Mouse (Mus musculus) thymus, adult 2 months (tissue): Measurements from ENCODE around the gene Nudt9.

Experiments used
- CTCF ChIP-seq: fragments of 200-500 bp; IDR thresholded peaks from 2 replicates; pipeline ENCODE4 v1.5.1; 2012; ENCODE audit warnings: mild to moderate bottlenecking, control low read depth, low read length, moderate library complexity, borderline replicate concordance; ENCODE audit not compliant: control insufficient read depth, poor library complexity, insufficient read depth; ENCODE audit errors: extremely low read depth
- POLR2A ChIP-seq: fragments of 200-500 bp; IDR thresholded peaks from 2 replicates; pipeline ENCODE4 v1.6.1; 2012; ENCODE audit warnings: mild to moderate bottlenecking, low read length, control low read depth, moderate library complexity; ENCODE audit not compliant: control insufficient read depth, poor library complexity, insufficient read depth; ENCODE audit errors: extremely low read depth

DNA sequence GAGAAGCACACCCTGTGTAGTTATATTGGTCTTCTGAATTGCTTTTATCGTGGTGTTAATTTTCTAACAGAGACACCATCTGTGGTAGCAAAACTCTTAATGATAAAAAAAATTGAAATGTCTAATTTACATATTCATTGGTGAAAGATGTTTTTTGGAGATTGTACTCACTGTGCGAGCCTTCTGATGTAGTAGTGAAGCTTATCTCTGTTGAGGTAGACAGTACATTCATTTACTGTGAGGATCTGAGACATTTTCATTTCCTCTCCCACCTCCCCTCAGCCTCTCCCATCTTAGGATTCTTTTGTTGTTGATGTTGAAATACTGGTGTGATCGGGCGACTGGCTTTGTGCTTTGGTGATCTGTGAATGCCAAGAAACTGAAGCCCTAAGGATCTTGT lies 24.9 kb downstream of the Nudt9 start:
- TF ChIP-seq CTCF, result no peak
- TF ChIP-seq POLR2A, result no peak
